Mouse (Mus musculus) embryonic facial prominence, embryonic 14.5 days (tissue): ENCODE data around the gene Meiob. TPM values are rescaled to one million over a fixed set of nuclear protein-coding genes. Genes with fewer than 3 reads are reported as not detected.

ENCODE experiments used
- ATAC-seq: fragments of 200-750 bp; cut with Nextera tagmentation; 2 replicates; pipeline ENCODE4 v1.8.0; 2017; ENCODE audit warnings: low read depth, moderate number of reproducible peaks, moderate TSS enrichment
- DNase-seq: peaks from one replicate; pipeline ENCODE4 v3.0.0-alpha.2; 2015; ENCODE audit warnings: low spot score
- H3K27ac ChIP-seq: fragments of 300-500 bp; sonication (generic); replicated peaks from 2 replicates; pipeline ENCODE4 v1.5.1; 2014; ENCODE audit warnings: low read depth, mild to moderate bottlenecking, low read length, moderate library complexity
- H3K27me3 ChIP-seq: fragments of 300-500 bp; sonication (generic); replicated peaks from 2 replicates; pipeline ENCODE4 v1.6.1; 2014; ENCODE audit warnings: low read length; ENCODE audit not compliant: control insufficient read depth, insufficient read depth
- H3K36me3 ChIP-seq: fragments of 300-500 bp; sonication (generic); 2 replicates; pipeline ENCODE4 v1.6.1; 2014; ENCODE audit warnings: low read length, mixed read lengths; ENCODE audit not compliant: control insufficient read depth, insufficient read depth
- H3K4me1 ChIP-seq: fragments of 300-500 bp; sonication (generic); 2 replicates; pipeline ENCODE4 v1.6.1; 2014; ENCODE audit warnings: antibody characterized with exemption, low read length; ENCODE audit not compliant: control insufficient read depth, insufficient read depth
- H3K4me2 ChIP-seq: fragments of 300-500 bp; sonication (generic); 2 replicates; pipeline ENCODE4 v1.6.1; 2014; ENCODE audit warnings: low read depth, mild to moderate bottlenecking, low read length, moderate library complexity, mixed read lengths
- H3K4me3 ChIP-seq: fragments of 300-500 bp; sonication (generic); 2 replicates; pipeline ENCODE4 v1.5.1; 2014; ENCODE audit warnings: low read depth, mild to moderate bottlenecking, low read length
- H3K9ac ChIP-seq: fragments of 300-500 bp; sonication (generic); 2 replicates; pipeline ENCODE4 v1.6.1; 2014; ENCODE audit warnings: low read depth, mild to moderate bottlenecking, low read length, moderate library complexity, mixed read lengths
- H3K9me3 ChIP-seq: fragments of 300-500 bp; sonication (generic); 2 replicates; pipeline ENCODE4 v1.6.1; 2016; ENCODE audit warnings: low read length; ENCODE audit not compliant: control insufficient read depth
- WGBS: fragments of 180-500 bp; shearing (Covaris S2); extraction: QIAGEN DNeasy Blood & Tissue Kit; methylation state at CpG from one replicate; pipeline ENCODE4 v1.1.7; 2014; 5-methylcytosine and 5-hydroxymethylcytosine counted together
- polyA plus RNA-seq: library from polyadenylated mRNA; unstranded; fragments of >200 nt; fragmentation: Nextera tagmentation; extraction: Ambion mirVana; gene quantifications from 2 replicates; pipeline ENCODE4 v1.2.1, GENCODE M21; 2014

Meiob gene
- polyA plus RNA-seq, 1 experiment from 2014 or later = not detected

GRCm38 (mm10) chr17:24885356-24886133 is 81.5 kb downstream of the Meiob start:
- 25% methylated on average over 22 of the region's 22 CpGs for WGBS
- ATAC-seq (no peak), DNase-seq (no peak)
- Histone ChIP-seq H3K4me3 (peak overlapping the region; percentile 72), H3K9ac (peak overlapping the region; percentile 70), H3K27me3 (no peaks in the 10 kb centered on the region), H3K9me3 (no peaks in the 10 kb centered on the region), H3K4me1 (peaks cover 15% of the 10 kb centered on the region), H3K36me3 (peaks cover 36% of the 10 kb centered on the region), H3K4me2 (peak overlapping the region; percentile 90), H3K27ac (no peak overlapping the region)

GRCm38 (mm10) chr17:24886134-24886931 is 82.2 kb downstream of the Meiob start, which contains the start of the genes Nubp2 and Spsb3:
Gene Nubp2 (minus strand): TSS chr17:24886349.
Gene Spsb3 (plus strand): TSS chr17:24886643.
- peak; percentile 96 for ATAC-seq
- Histone ChIP-seq H3K9me3 (no peaks in the 10 kb centered on the region), H3K36me3 (peaks cover 44% of the 10 kb centered on the region), H3K4me3 (peak within 1 kb of the TSS; percentile 86), H3K9ac (peak within 1 kb of the TSS; percentile 82), H3K27me3 (no peaks in the 10 kb centered on the region), H3K4me2 (peak within 1 kb of the TSS; percentile 93), H3K27ac (peak within 1 kb of the TSS; percentile 42; the same call in 1 of the 2 replicates), H3K4me1 (peaks cover 15% of the 10 kb centered on the region)
- WGBS = under 1% methylated on average over 58 of the region's 69 CpGs
- peak; percentile 100 for DNase-seq

GRCm38 (mm10) chr17:24886932-24887271 is 82.8 kb downstream of the Meiob start:
- peak overlapping the region; percentile 86 for H3K4me3 ChIP-seq
- H3K4me1 ChIP-seq = peaks cover 15% of the 10 kb centered on the region
- H3K36me3 ChIP-seq = peaks cover 48% of the 10 kb centered on the region
- DNase-seq (no peak), ATAC-seq (peak; percentile 3; the same call in 1 of the 2 replicates)
- H3K9ac ChIP-seq = peak overlapping the region; percentile 82
- under 1% methylated on average over 18 of the region's 18 CpGs for WGBS
- H3K4me2 ChIP-seq = peak overlapping the region; percentile 93
- H3K9me3 ChIP-seq = no peaks in the 10 kb centered on the region
- peak overlapping the region; percentile 42; the same call in 1 of the 2 replicates for H3K27ac ChIP-seq
- H3K27me3 ChIP-seq = no peaks in the 10 kb centered on the region

- ATAC-seq (no peak), DNase-seq (no peak)
- H3K9ac ChIP-seq = peak overlapping the region; percentile 82
- 61% methylated on average over 18 of the region's 18 CpGs for WGBS
- H3K27ac ChIP-seq = no peak overlapping the region
- H3K4me2 ChIP-seq = peak overlapping the region; percentile 93
- H3K9me3 ChIP-seq = no peaks in the 10 kb centered on the region
- H3K4me1 ChIP-seq = peaks cover 15% of the 10 kb centered on the region
- peak overlapping the region; percentile 86 for H3K4me3 ChIP-seq
- peaks cover 52% of the 10 kb centered on the region for H3K36me3 ChIP-seq
- H3K27me3 ChIP-seq = no peaks in the 10 kb centered on the region
Measured at GRCm38 (mm10) chr17:24887291-24888080, 83.4 kb downstream of the Meiob start.

- H3K36me3 ChIP-seq = peaks cover 50% of the 10 kb centered on the region
- H3K27ac ChIP-seq = no peak overlapping the region
- WGBS = 92% methylated on average over 3 of the region's 3 CpGs
- no peaks in the 10 kb centered on the region for H3K9me3 ChIP-seq
- no peak overlapping the region for H3K4me2 ChIP-seq
- no peak overlapping the region for H3K4me3 ChIP-seq
- ATAC-seq (no peak), DNase-seq (no peak)
- H3K27me3 ChIP-seq = no peaks in the 10 kb centered on the region
- peaks cover 16% of the 10 kb centered on the region for H3K4me1 ChIP-seq
- H3K9ac ChIP-seq = peak overlapping the region; percentile 25
Measured at GRCm38 (mm10) chr17:24888862-24889261, 84.8 kb downstream of the Meiob start.

Other genes with a start within 250 kb of the Meiob start
- 60.8 and 71.2 TPM in 2 replicates for gene Tsc2, start 171.7 kb upstream of the Meiob start, polyA plus RNA-seq
- 16.8 and 19.1 TPM in 2 replicates for gene Nthl1, start 171.6 kb upstream of the Meiob start, polyA plus RNA-seq
- gene Slc9a3r2, start 154.0 kb upstream of the Meiob start, polyA plus RNA-seq = 56.7 and 57.7 TPM in 2 replicates
- gene Npw, start 145.8 kb upstream of the Meiob start, polyA plus RNA-seq = 0.82 and 1.4 TPM in 2 replicates
- 23.7 and 25.2 TPM in 2 replicates for gene Zfp598, start 134.6 kb upstream of the Meiob start, polyA plus RNA-seq
- 7.7 and 8.2 TPM in 2 replicates for gene Syngr3, start 114.3 kb upstream of the Meiob start, polyA plus RNA-seq
- gene Gfer, start 108.1 kb upstream of the Meiob start, polyA plus RNA-seq = 40.8 and 41.9 TPM in 2 replicates
- gene Noxo1, start 108.1 kb upstream of the Meiob start, polyA plus RNA-seq = 3.7 and 5.3 TPM in 2 replicates
- 50.1 and 67.2 TPM in 2 replicates for gene Tbl3, start 96.6 kb upstream of the Meiob start, polyA plus RNA-seq
- gene Rnf151, start 86.2 kb upstream of the Meiob start, polyA plus RNA-seq = 0.17 TPM in 1 of 2 replicates, not detected in the other
- gene Rps2, start 86.2 kb upstream of the Meiob start, polyA plus RNA-seq = 1,571 and 1,579 TPM in 2 replicates
- gene Ndufb10, start 79.8 kb upstream of the Meiob start, polyA plus RNA-seq = 233 and 267 TPM in 2 replicates
- 0.39 TPM in 1 of 2 replicates, not detected in the other for gene Rpl3l, start 76.5 kb upstream of the Meiob start, polyA plus RNA-seq
- gene Msrb1, start 67.6 kb upstream of the Meiob start, polyA plus RNA-seq = 28.7 and 30.3 TPM in 2 replicates
- 10.1 and 11.7 TPM in 2 replicates for gene Hs3st6, start 51.3 kb upstream of the Meiob start, polyA plus RNA-seq
- gene Hagh, start 35.9 kb downstream of the Meiob start, polyA plus RNA-seq = 40.6 and 43.3 TPM in 2 replicates
- 16.2 and 20.0 TPM in 2 replicates for gene Fahd1, start 46.1 kb downstream of the Meiob start, polyA plus RNA-seq
- gene Igfals, start 61.7 kb downstream of the Meiob start, polyA plus RNA-seq = 0.22 and 0.51 TPM in 2 replicates
- gene Nubp2, start 82.1 kb downstream of the Meiob start, polyA plus RNA-seq = 47.5 and 48.0 TPM in 2 replicates
- 40.8 and 41.7 TPM in 2 replicates for gene Spsb3, start 82.4 kb downstream of the Meiob start, polyA plus RNA-seq
- 23.0 and 24.9 TPM in 2 replicates for gene Eme2, start 90.8 kb downstream of the Meiob start, polyA plus RNA-seq
- gene Mrps34, start 90.8 kb downstream of the Meiob start, polyA plus RNA-seq = 78.5 and 78.7 TPM in 2 replicates
- 37.5 and 46.1 TPM in 2 replicates for gene Nme3, start 92.2 kb downstream of the Meiob start, polyA plus RNA-seq
- gene Mapk8ip3, start 132.7 kb downstream of the Meiob start, polyA plus RNA-seq = 34.6 and 37.4 TPM in 2 replicates
- gene Jpt2, start 156.4 kb downstream of the Meiob start, polyA plus RNA-seq = 83.6 and 95.6 TPM in 2 replicates
- gene Cramp1l, start 211.5 kb downstream of the Meiob start, polyA plus RNA-seq = 7.1 and 7.7 TPM in 2 replicates
- gene Ift140, start 211.8 kb downstream of the Meiob start, polyA plus RNA-seq = 13.9 and 17.5 TPM in 2 replicates